In the genomic region with DNA sequence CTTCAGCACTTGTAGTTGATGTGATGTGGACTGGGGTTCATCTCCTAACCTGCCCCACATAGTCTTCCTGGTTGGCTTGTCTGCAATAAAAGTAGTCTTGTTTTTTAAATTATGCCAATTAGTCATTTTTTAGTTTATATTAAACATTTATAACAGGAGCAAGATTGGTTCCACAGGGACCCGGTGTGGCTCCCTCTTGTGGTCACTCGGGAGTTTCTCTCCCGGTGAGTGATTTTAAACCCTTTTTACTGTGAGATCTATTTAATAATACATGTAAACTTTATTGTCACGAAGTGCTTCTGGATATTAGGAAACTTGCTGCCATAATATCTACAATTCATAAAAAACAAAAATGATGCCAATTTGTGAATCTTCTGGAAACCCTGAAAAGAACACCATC, we compare ENCODE assay signal across 14 mouse cellular contexts. TPM values are rescaled to one million over a fixed set of nuclear protein-coding genes. Genes with fewer than 3 reads are reported as not detected.
DNase-seq lines count a peak whose midpoint lies in the region; ATAC-seq lines count a peak whose summit lies in the region.
"Had no signal": no experiment of that assay in that cellular context is flagged by ENCODE, and none has a peak within 500 bp of the region (broad histone marks: within the 10 kb centered on the region; RNA-seq: fewer than 3 reads in every experiment).

No protein-coding gene starts in this region.

- H3K9ac ChIP-seq in kidney, embryonic 15.5 days, result no peak overlapping the region
- H3K9ac ChIP-seq: forebrain, embryonic 15.5 days; heart, embryonic 15.5 days; limb, embryonic 15.5 days; midbrain, embryonic 13.5 days had no signal

- H3K4me1 ChIP-seq in kidney, embryonic 15.5 days, result no peaks in the 10 kb centered on the region
- H3K4me1 ChIP-seq: forebrain, embryonic 15.5 days; heart, embryonic 15.5 days; limb, embryonic 15.5 days; midbrain, embryonic 13.5 days had no signal

- H3K36me3 ChIP-seq in kidney, embryonic 15.5 days, result peaks cover 45% of the 10 kb centered on the region

- H3K4me2 ChIP-seq in kidney, embryonic 15.5 days, result no peak overlapping the region
- H3K4me2 ChIP-seq: forebrain, embryonic 15.5 days; heart, embryonic 15.5 days; limb, embryonic 15.5 days; midbrain, embryonic 13.5 days had no signal

- no peaks in the 10 kb centered on the region for H3K9me3 ChIP-seq in kidney, embryonic 15.5 days (replicated peaks)
- H3K9me3 ChIP-seq: forebrain, embryonic 15.5 days; heart, embryonic 15.5 days; limb, embryonic 15.5 days; midbrain, embryonic 13.5 days had no signal

- 73% methylated on average over 4 of the region's 4 CpGs for WGBS in kidney, embryonic 15.5 days

- no peak for ATAC-seq in kidney, embryonic 15.5 days (replicated peaks; ENCODE audit: low FRiP score)
- ATAC-seq: forebrain, embryonic 15.5 days; midbrain, embryonic 13.5 days had no signal

- H3K27ac ChIP-seq in kidney, embryonic 15.5 days, result no peak overlapping the region
- H3K27ac ChIP-seq: forebrain, embryonic 15.5 days; heart, embryonic 15.5 days; limb, embryonic 15.5 days; midbrain, embryonic 13.5 days had no signal

- no peak overlapping the region for H3K4me3 ChIP-seq in kidney, embryonic 15.5 days (replicated peaks)
- H3K4me3 ChIP-seq: forebrain, embryonic 15.5 days; heart, embryonic 15.5 days; limb, embryonic 15.5 days; midbrain, embryonic 13.5 days had no signal

- no peaks in the 10 kb centered on the region for H3K27me3 ChIP-seq in kidney, embryonic 15.5 days
- H3K27me3 ChIP-seq: forebrain, embryonic 15.5 days; heart, embryonic 15.5 days; limb, embryonic 15.5 days; midbrain, embryonic 13.5 days had no signal

- DNase-seq in cerebellum, postnatal 10 days, result peak; percentile 26 to 34
- no peak for DNase-seq in cerebellum, adult 9-10 months
- peak; percentile 11 to 19 for DNase-seq in kidney, postnatal 4 days
- DNase-seq in 3T3-L1 (ENCODE audit: low read depth, low spot score) (peak; percentile 52), ZHBTc4 (ENCODE audit: low read depth, low spot score) (peak; percentile 35)
- no peak for DNase-seq in urinary bladder, adult 18-20 months (ENCODE audit: low spot score in 2 of 2)
- DNase-seq in ovary, postnatal 14 days (ENCODE audit: low spot score), result no peak
- DNase-seq: adrenal gland, postnatal 10 days had no signal

RNA-seq across cellular contexts. Expression of gene Tmbim7, which starts 17.0 kb away (rescaled TPM):
- polyA plus RNA-seq in kidney, embryonic 15.5 days (2015; fragmentation: Nextera tagmentation; extraction: Ambion mirVana), result not detected in 2 replicates
- polyA plus RNA-seq: forebrain, embryonic 15.5 days; heart, embryonic 15.5 days; kidney, embryonic 14.5 days; limb, embryonic 15.5 days; midbrain, embryonic 13.5 days had no signal

RNA-seq across cellular contexts. Expression of gene Gatad1, which starts 23.0 kb away (rescaled TPM):
- polyA plus RNA-seq in kidney, embryonic 15.5 days (2015; fragmentation: Nextera tagmentation; extraction: Ambion mirVana), result 71.5 and 73.3 TPM in 2 replicates

RNA-seq across cellular contexts. Expression of gene Rbm48, which starts 37.6 kb away (rescaled TPM):
- 14.1 and 15.1 TPM in 2 replicates for polyA plus RNA-seq in kidney, embryonic 15.5 days (2015; fragmentation: Nextera tagmentation; extraction: Ambion mirVana)

RNA-seq across cellular contexts. Expression of gene Pex1, which starts 38.1 kb away (rescaled TPM):
- polyA plus RNA-seq in kidney, embryonic 15.5 days (2015; fragmentation: Nextera tagmentation; extraction: Ambion mirVana), result 16.8 and 18.3 TPM in 2 replicates

Comparison
In these comparisons a context has a peak if more than half of its experiments do, and no peak if none do; other contexts are left out.
1. DNase-seq: peak in cerebellum, postnatal 10 days (2 of 2), kidney, postnatal 4 days (2 of 2), 3T3-L1 (single experiment) and ZHBTc4 (single experiment); none in cerebellum, adult 9-10 months (single experiment), urinary bladder, adult 18-20 months (0 of 2) and ovary, postnatal 14 days (single experiment).